Mouse (Mus musculus) bone marrow macrophage, adult 2 months (primary cell): ENCODE measurements around the gene Gatm.

Experiments
- CTCF ChIP-seq: IDR thresholded peaks from 2 replicates; pipeline ENCODE4 v1.5.1; 2012; ENCODE audit warnings: low read depth, mild to moderate bottlenecking, low read length, moderate library complexity
- POLR2A ChIP-seq: IDR thresholded peaks from 2 replicates; pipeline ENCODE4 v1.6.1; 2012; ENCODE audit warnings: mild to moderate bottlenecking, low read depth, low read length, borderline replicate concordance

GRCm38 (mm10) chr2:122586258-122586657 is 24.8 kb downstream of the Gatm start:
- no peak for TF ChIP-seq CTCF
- TF ChIP-seq POLR2A = no peak
